Mouse (Mus musculus): ENCODE measurements at regions not wholly inside any gene's neighbourhood (a gene's known extent, or its start where the extent isn't known, plus 50 kb on each side); places are given as distances from the start of the nearest gene placed in this dataset.

DNA sequence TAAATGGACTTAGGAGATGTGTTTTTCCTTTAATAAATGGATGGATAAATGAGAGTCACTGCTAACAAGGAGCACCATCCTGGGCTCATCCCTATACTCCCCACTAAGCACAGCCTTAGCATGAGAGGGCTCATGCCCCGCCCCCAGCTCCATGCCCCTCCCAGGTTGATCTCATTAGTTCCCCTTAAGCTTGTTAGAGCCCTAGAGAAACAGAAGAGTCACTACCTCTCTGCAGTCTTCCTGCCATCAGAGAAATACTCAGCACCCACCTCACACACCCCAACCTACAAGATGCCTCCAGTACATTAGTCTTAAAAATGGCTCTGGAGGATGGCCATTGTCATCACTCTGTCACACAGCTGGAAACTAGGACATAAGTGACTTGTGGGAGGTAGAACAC is 202.8 kb upstream of the Hnrnpa3 start:
- peaks cover 2% of the 10 kb centered on the region; the same call in 1 of the 2 replicates for H3K79me2 ChIP-seq (ENCODE audit: control insufficient read depth, insufficient read depth, low read length, poor library complexity)
- H3K4me3 ChIP-seq (ENCODE audit: control insufficient read depth in 1 of 2, insufficient read depth in 1 of 2, low read depth in 2 of 2, low read length in 2 of 2), result no peak overlapping the region
- no peaks in the 10 kb centered on the region for H3K9me3 ChIP-seq (replicated peaks; ENCODE audit: insufficient read depth, low read length)
- peaks cover 0 to 73% of the 10 kb centered on the region in 2 experiments; a peak in 2 of 4 replicates for H3K36me3 ChIP-seq (ENCODE audit: control insufficient read depth in 1 of 2, insufficient read depth in 2 of 2, low read length in 2 of 2)
- no peaks in the 10 kb centered on the region for H3K27me3 ChIP-seq (ENCODE audit: control insufficient read depth in 1 of 2, insufficient read depth in 2 of 2, low read length in 2 of 2)
- peak overlapping the region; percentile 48 for H3K9ac ChIP-seq (ENCODE audit: control insufficient read depth, low read depth, low read length, poor library complexity, severe bottlenecking)
- H3K27ac ChIP-seq (ENCODE audit: control insufficient read depth, low read depth, low read length), result peak overlapping the region; percentile 88
- peaks cover 64 to 69% of the 10 kb centered on the region in 2 experiments for H3K4me1 ChIP-seq (ENCODE audit: control insufficient read depth in 1 of 2, insufficient read depth in 2 of 2, low read length in 2 of 2)
- DNase-seq (ENCODE audit: low read depth, low spot score), result peak; percentile 90
- no peak for TF ChIP-seq RAD21 (IDR thresholded peaks at IDR 0.05; ENCODE audit: low read depth, low read length)
- no peak for TF ChIP-seq E2F4 (IDR thresholded peaks at IDR 0.05; ENCODE audit: borderline replicate concordance, low read depth, low read length)
- no peak for TF ChIP-seq HCFC1 (IDR thresholded peaks at IDR 0.05; ENCODE audit: low read depth, low read length)
- TF ChIP-seq CHD1 (IDR thresholded peaks at IDR 0.05; ENCODE audit: low read depth, low read length), result no peak
- TF ChIP-seq MXI1 (IDR thresholded peaks at IDR 0.05; ENCODE audit: low read depth, low read length), result no peak
- TF ChIP-seq ZMIZ1 (IDR thresholded peaks at IDR 0.05; ENCODE audit: low read depth, low read length), result peak; percentile 36; the same call in 1 of the 2 replicates
- no peak for TF ChIP-seq SIN3A (IDR thresholded peaks at IDR 0.05; ENCODE audit: low read length)
- no peak for TF ChIP-seq USF2 (IDR thresholded peaks at IDR 0.05; ENCODE audit: borderline replicate concordance in 1 of 2, insufficient read depth in 1 of 2, low read depth in 1 of 2, low read length in 2 of 2)
- TF ChIP-seq ZNF384 (IDR thresholded peaks at IDR 0.05; ENCODE audit: low read depth, low read length), result no peak
- TF ChIP-seq MAZ (IDR thresholded peaks at IDR 0.05; ENCODE audit: low read depth, low read length), result 0 out of 2 replicates have a peak, but pooled peaks have one; percentile 36
- TF ChIP-seq MAX (IDR thresholded peaks at IDR 0.05; ENCODE audit: low read length), result no peak
- no peak for TF ChIP-seq MYC (IDR thresholded peaks at IDR 0.05; ENCODE audit: low read depth, low read length)
- TF ChIP-seq ETS1 (IDR thresholded peaks at IDR 0.05; ENCODE audit: low read depth, low read length), result no peak
- TF ChIP-seq GABPA (IDR thresholded peaks at IDR 0.05; ENCODE audit: low read depth, low read length), result no peak
- TF ChIP-seq NELFE (IDR thresholded peaks at IDR 0.05; ENCODE audit: low read depth, low read length), result peak; percentile 46; the same call in 1 of the 2 replicates
- no peak for TF ChIP-seq SMC3 (IDR thresholded peaks at IDR 0.05; ENCODE audit: low read depth, low read length)
- TF ChIP-seq GATA1 (IDR thresholded peaks at IDR 0.05; ENCODE audit: low read depth, low read length), result no peak
- no peak for TF ChIP-seq ELF1 (IDR thresholded peaks at IDR 0.05; ENCODE audit: low read depth, low read length)
- TF ChIP-seq JUND (IDR thresholded peaks at IDR 0.05; ENCODE audit: low read depth, low read length), result no peak
- no peak for TF ChIP-seq EP300 (IDR thresholded peaks at IDR 0.05; ENCODE audit: low read depth in 1 of 2, low read length in 2 of 2)
- no peak for TF ChIP-seq CHD2 (IDR thresholded peaks at IDR 0.05; ENCODE audit: low read length)
- peak; percentile 70; the same call in 1 of the 2 replicates for TF ChIP-seq TBP (IDR thresholded peaks at IDR 0.05; ENCODE audit: low read depth, low read length)
- TF ChIP-seq ZC3H11A (IDR thresholded peaks at IDR 0.05; ENCODE audit: low read depth, low read length), result no peak
- no peak for TF ChIP-seq POLR2AphosphoS5 (IDR thresholded peaks at IDR 0.05; ENCODE audit: borderline replicate concordance, low read depth, low read length)
- no peak for TF ChIP-seq BHLHE40 (IDR thresholded peaks at IDR 0.05; ENCODE audit: borderline replicate concordance, low read depth, low read length)
- TF ChIP-seq MEF2A (IDR thresholded peaks at IDR 0.05; ENCODE audit: extremely low read depth, insufficient replicate concordance, low read depth, low read length, poor library complexity, severe bottlenecking), result no peak
- no peak for TF ChIP-seq MAFK (IDR thresholded peaks at IDR 0.05; ENCODE audit: borderline replicate concordance, low read depth, low read length)
- TF ChIP-seq POLR2A (IDR thresholded peaks at IDR 0.05; ENCODE audit: control insufficient read depth in 1 of 2, insufficient read depth in 1 of 2, low read depth in 1 of 2, low read length in 2 of 2, poor library complexity in 1 of 2), result peak; percentile 30 to 72; a peak in 2 of 4 replicates
- TF ChIP-seq CTCF (IDR thresholded peaks at IDR 0.05 in 2 of 3, conservative IDR thresholded peaks at IDR 0.05 in 1 of 3; ENCODE audit: control insufficient read depth in 1 of 3, insufficient read depth in 1 of 3, low read depth in 2 of 3, low read length in 3 of 3, poor library complexity in 1 of 3, severe bottlenecking in 1 of 3), result no peak
- no peak for TF ChIP-seq KAT2A (conservative IDR thresholded peaks at IDR 0.05; ENCODE audit: low read depth, low read length)
- no peak for TF ChIP-seq RCOR1 (IDR thresholded peaks at IDR 0.05; ENCODE audit: low read depth, low read length)
- no peak for TF ChIP-seq USF1 (IDR thresholded peaks at IDR 0.05; ENCODE audit: low read depth, low read length)
- peak; percentile 54; the same call in 1 of the 2 replicates for TF ChIP-seq POLR2AphosphoS2 (IDR thresholded peaks at IDR 0.05; ENCODE audit: low read length)
- no peak for TF ChIP-seq TCF12 (IDR thresholded peaks at IDR 0.05; ENCODE audit: low read depth, low read length)
- no peak for TF ChIP-seq ZKSCAN1 (IDR thresholded peaks at IDR 0.05; ENCODE audit: low read depth, low read length)
- TF ChIP-seq UBTF (IDR thresholded peaks at IDR 0.05; ENCODE audit: borderline replicate concordance, insufficient read depth, low read depth, low read length), result no peak
- no peak for TF ChIP-seq NRF1 (IDR thresholded peaks at IDR 0.05; ENCODE audit: insufficient read depth, low read depth, low read length, poor library complexity, severe bottlenecking)
- no peak for TF ChIP-seq MYB (IDR thresholded peaks at IDR 0.05; ENCODE audit: low read depth, low read length)

Measured in MEL (cell line).